Mouse (Mus musculus): ENCODE results near the gene Rnf34.

Rnf34 gene

GRCm38 (mm10) chr5:122899777-122900557, 50.1 kb downstream of the Rnf34 start:
- DNase-seq (ENCODE audit: extremely low read depth, low read depth) = no peak

GRCm38 (mm10) chr5:122900558-122901171, 50.8 kb downstream of the Rnf34 start:
- DNase-seq (ENCODE audit: extremely low read depth, low read depth) = no peak

- no peak for DNase-seq (ENCODE audit: extremely low read depth, low read depth)
Measured at GRCm38 (mm10) chr5:122901179-122901578, 51.3 kb downstream of the Rnf34 start.

- DNase-seq (ENCODE audit: extremely low read depth, low read depth) = no peak
Measured at GRCm38 (mm10) chr5:122901666-122902065, 51.8 kb downstream of the Rnf34 start.

GRCm38 (mm10) chr5:122902228-122902627, 52.4 kb downstream of the Rnf34 start:
- no peak for DNase-seq (ENCODE audit: extremely low read depth, low read depth)

- DNase-seq (ENCODE audit: extremely low read depth, low read depth) = no peak
Measured at GRCm38 (mm10) chr5:122903165-122903564, 53.3 kb downstream of the Rnf34 start.

GRCm38 (mm10) chr5:122907182-122907581, 57.3 kb downstream of the Rnf34 start:
- DNase-seq (ENCODE audit: extremely low read depth, low read depth) = no peak

- DNase-seq (ENCODE audit: extremely low read depth, low read depth) = no peak
Measured at GRCm38 (mm10) chr5:122908001-122908400, 58.2 kb downstream of the Rnf34 start.

GRCm38 (mm10) chr5:122909481-122909880, 59.6 kb downstream of the Rnf34 start:
- no peak for DNase-seq (ENCODE audit: extremely low read depth, low read depth)

- DNase-seq (ENCODE audit: extremely low read depth, low read depth) = no peak
Measured at GRCm38 (mm10) chr5:122912863-122913262, 63.0 kb downstream of the Rnf34 start.

- no peak for DNase-seq (ENCODE audit: extremely low read depth, low read depth)
Measured at GRCm38 (mm10) chr5:122916147-122916546, 66.3 kb downstream of the Rnf34 start.

GRCm38 (mm10) chr5:122917982-122918711, 68.3 kb downstream of the Rnf34 start:
- no peak for DNase-seq (ENCODE audit: extremely low read depth, low read depth)

GRCm38 (mm10) chr5:122920557-122920956, 70.7 kb downstream of the Rnf34 start:
- no peak for DNase-seq (ENCODE audit: extremely low read depth, low read depth)
